Comparison of ENCODE assay signal across 16 mouse cellular contexts in the genomic region with DNA sequence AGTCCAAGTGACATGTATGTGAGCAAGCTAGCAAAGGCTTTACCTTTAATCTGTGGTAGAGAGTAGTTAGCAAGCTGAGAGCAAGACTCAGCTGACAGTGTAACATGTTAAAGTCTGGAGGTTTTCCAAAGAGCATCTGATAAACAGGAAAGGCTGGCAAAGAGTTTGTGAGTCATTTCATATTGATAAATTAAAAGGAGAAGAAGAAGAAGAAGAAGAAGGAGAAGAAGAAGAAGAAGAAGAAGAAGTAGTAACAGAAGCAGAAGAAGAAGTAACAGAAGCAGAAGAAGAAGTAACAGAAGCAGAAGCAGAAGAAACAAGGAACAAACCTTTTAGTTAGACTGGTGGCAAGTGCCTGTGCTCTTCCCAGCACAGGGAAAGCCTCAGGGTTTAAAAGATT.
"Had no signal": no experiment of that assay in that cellular context is flagged by ENCODE, and none has a peak within 500 bp of the region (broad histone marks: within the 10 kb centered on the region; RNA-seq: fewer than 3 reads in every experiment).

No protein-coding gene starts in this region.

- ATAC-seq: midbrain, embryonic 13.5 days had no signal

- H3K4me3 ChIP-seq: megakaryocyte, embryonic 14.5 days; midbrain, embryonic 13.5 days; midbrain, embryonic 15.5 days; neural tube, embryonic 12.5 days; stomach, embryonic 15.5 days had no signal

- H3K27me3 ChIP-seq: megakaryocyte, embryonic 14.5 days; midbrain, embryonic 13.5 days; neural tube, embryonic 12.5 days; stomach, embryonic 15.5 days had no signal

- DNase-seq: lung, adult 18-20 months; lung, embryonic 14.5 days; lung, postnatal 10 days; lung, postnatal 4 days; right cerebral cortex, postnatal 14 days; thymus, adult 18-20 months; thymus, postnatal 14 days; thymus, postnatal 4 days had no signal

- H3K9me3 ChIP-seq: megakaryocyte, embryonic 14.5 days; midbrain, embryonic 13.5 days; midbrain, embryonic 15.5 days; neural tube, embryonic 12.5 days; stomach, embryonic 15.5 days had no signal

- H3K4me2 ChIP-seq: lung, embryonic 14.5 days; midbrain, embryonic 11.5 days; midbrain, embryonic 13.5 days; midbrain, embryonic 15.5 days; neural tube, embryonic 12.5 days; stomach, embryonic 15.5 days had no signal

- H3K36me3 ChIP-seq: midbrain, embryonic 13.5 days; midbrain, embryonic 15.5 days; neural tube, embryonic 12.5 days; stomach, embryonic 15.5 days had no signal

- H3K27ac ChIP-seq: liver, embryonic 14.5 days; midbrain, embryonic 13.5 days; midbrain, embryonic 15.5 days; neural tube, embryonic 12.5 days; stomach, embryonic 15.5 days; stomach, postnatal 0 days had no signal

- H3K9ac ChIP-seq: liver, embryonic 14.5 days; lung, embryonic 14.5 days; midbrain, embryonic 13.5 days; midbrain, embryonic 15.5 days; neural tube, embryonic 12.5 days; stomach, embryonic 15.5 days had no signal
